Mouse (Mus musculus) activated CD4-positive, CD25-positive, alpha-beta regulatory T cell, adult 4 months (primary cell): Measurements from ENCODE around the gene Olfr622. TPM values are rescaled to one million over a fixed set of nuclear protein-coding genes. Genes with fewer than 3 reads are reported as not detected.

ENCODE experiments used
- ATAC-seq: one replicate; pipeline ENCODE4 v1.8.0; 2017
- polyA plus RNA-seq, 2 experiments: library from polyadenylated mRNA; unstranded; fragments of 100-300 nt; shearing (Covaris generic); gene quantifications; one replicate each; pipeline ENCODE4 v1.2.1; 2017

Olfr622 gene
- not detected for polyA plus RNA-seq

DNA sequence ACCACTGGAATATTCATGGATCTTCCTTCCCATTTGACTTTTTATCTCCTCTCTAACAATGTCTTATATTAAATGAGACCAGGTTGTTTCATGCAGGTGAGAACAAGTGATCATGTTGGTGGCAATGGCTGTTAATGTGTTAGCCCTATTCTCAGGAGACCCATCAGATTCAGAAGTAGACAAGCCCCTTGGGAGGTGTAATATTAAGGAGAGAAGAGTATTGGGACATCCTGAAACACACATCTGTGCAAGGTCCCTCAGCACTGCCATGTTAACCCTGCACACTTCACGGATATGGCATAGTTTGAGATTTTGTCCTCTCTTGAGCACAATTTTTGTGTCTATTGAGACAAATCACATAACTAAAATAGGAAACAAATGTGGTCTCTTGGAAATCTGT lies at the start of gene Olfr622:
Gene Olfr622, minus strand, starts transcription at position 101 of the 400 bp plus-strand sequence.
- ATAC-seq, result no peak

GRCm38 (mm10) chr7:103682420-103682819 lies 39.9 kb upstream of the Olfr622 start, which contains the start of gene Olfr625-ps1:
Olfr625-ps1 (plus strand) TSS chr7:103682720.
- no peak for ATAC-seq

- no peak for ATAC-seq
Measured at GRCm38 (mm10) chr7:103671091-103671490, 28.6 kb upstream of the Olfr622 start, which contains the start of gene Olfr624. Olfr624 (minus strand) TSS chr7:103671191.

DNA sequence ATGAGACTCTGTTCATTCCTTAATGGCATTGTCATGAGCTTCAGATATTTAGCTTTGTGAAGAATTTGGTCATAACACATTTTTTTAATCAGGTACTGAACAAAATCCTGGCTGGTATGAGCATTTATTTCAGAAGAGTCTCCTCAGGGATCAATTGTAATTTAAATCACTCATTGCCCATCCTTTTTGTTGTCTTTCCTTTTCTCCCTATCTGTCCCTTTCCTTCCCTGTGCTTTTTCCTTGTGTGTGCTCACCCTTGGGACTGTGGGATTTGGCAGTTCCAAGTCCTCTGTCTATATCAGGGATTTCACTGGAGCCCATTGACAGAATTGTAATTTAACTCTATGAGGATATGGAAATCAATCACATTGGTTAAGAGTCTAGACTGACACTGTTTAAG lies 21.1 kb upstream of the Olfr622 start, which contains the start of gene Olfr623:
Gene Olfr623, minus strand, starts transcription at position 101 of the 400 bp plus-strand sequence.
- no peak for ATAC-seq

DNA sequence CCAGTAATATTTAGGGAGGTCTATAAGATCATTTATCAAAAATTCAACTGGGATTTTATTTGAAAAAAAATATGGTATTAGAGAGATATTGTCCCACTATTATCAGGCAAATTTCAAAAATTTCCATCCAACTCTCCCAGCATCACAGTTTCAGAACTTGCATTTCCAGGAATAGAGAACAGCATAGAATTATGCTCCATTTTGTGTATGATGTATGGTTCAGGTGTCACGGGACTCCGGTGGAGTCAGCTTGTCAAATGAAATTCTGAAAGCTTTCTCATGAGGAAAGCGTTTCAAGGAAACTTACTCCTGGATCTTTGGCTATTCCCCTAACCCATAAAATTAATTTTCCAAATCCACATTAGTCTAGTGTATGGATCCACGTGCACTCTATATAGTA lies 1.6 kb upstream of the Olfr622 start:
- no peak for ATAC-seq

DNA sequence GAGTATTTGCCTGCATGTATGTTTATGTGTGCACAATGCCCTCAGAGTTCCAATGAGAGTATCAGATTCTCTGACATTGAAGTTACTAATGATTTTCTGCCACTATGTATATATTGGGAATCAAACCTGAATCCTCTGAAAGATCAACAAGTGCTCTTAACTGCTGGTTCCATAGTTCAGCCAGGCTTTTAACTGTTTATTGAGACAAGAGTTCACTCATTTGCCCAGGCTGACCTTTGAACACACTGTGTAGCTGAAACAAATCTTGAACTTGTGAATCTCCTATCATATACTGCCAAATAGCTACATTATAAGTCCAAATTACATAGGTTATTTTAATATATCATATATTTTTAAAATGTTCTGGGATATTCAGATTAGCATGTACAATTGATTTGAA lies 5.7 kb downstream of the Olfr622 start:
- ATAC-seq, result no peak

- no peak for ATAC-seq
Measured at GRCm38 (mm10) chr7:103612434-103612833, 30.1 kb downstream of the Olfr622 start, which contains the start of gene Olfr620. Olfr620 (minus strand) TSS chr7:103612534.

DNA sequence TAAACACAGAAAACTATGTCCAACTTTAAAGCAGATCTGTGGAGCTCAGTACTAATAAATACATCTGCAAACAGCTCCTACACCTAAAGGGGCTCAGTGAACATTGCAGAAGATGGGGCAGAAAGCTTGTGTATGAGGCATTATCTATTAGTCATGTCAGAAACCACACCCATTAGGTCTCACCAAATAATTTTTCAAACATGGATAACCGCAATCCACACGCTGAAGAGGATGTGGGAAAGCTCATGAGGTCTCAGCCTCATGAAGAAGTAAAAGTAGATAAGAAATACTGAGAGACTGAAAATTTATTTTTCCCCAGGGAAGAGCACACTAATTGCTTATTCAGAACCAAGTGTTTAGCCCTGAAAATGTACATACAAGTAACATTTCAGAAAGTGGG lies 35.1 kb downstream of the Olfr622 start:
- no peak for ATAC-seq

DNA sequence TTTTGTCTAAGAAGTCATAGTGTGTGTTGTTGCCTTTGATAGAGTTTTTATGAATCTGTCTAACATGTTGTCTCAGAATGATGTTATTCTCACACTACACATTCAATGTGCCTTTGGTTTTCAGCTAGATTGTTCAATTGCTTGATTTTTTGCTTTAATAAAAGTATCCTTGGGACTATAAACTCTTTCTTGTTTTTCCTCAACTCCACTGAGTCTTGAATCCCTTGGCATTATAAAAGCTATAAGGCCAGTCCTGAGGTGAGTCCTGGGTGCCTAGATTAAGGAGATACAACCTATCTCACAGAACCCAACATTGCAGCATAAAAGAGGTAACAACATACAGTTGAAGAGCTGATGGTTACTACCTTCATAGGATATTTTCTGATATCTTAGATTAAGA lies 42.2 kb downstream of the Olfr622 start, which contains the start of gene Olfr619:
Gene Olfr619, plus strand, starts transcription at position 301 of the 400 bp plus-strand sequence.
- ATAC-seq, result no peak

DNA sequence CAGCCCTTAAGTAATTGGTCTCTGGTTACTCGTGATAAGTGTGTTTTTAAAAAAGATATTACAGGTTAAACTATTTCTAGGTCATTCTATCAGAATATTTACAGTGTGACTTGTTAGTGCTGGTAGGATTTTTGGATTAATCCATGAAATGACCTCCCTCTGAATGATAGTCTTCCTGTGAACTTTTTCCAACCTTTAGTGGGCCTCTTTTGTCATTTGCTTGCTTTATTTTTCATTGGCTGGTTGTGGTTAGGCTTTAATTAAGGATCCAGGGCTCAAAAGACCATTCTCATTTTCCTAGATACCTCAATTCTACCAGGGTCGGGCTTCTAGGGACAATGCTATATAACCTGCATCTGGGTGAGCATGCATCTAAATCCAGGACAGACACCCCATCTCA lies 52.7 kb downstream of the Olfr622 start, which contains the start of gene Olfr618:
Gene Olfr618, plus strand, starts transcription at position 301 of the 400 bp plus-strand sequence.
- ATAC-seq, result no peak

Other genes starting within 250 kb of the Olfr622 start
- not detected for gene Usp17lc, start 227.6 kb downstream of the Olfr622 start, polyA plus RNA-seq
- gene Olfr605, start 197.3 kb downstream of the Olfr622 start, polyA plus RNA-seq, result not detected
- gene Olfr606, start 193.7 kb downstream of the Olfr622 start, polyA plus RNA-seq, result not detected
- under 1 TPM in 1 of 2 experiments, not detected in 1; 0.08 TPM for gene Olfr607, start 178.6 kb downstream of the Olfr622 start, polyA plus RNA-seq
- not detected for gene Olfr608, start 172.8 kb downstream of the Olfr622 start, polyA plus RNA-seq
- gene Olfr609, start 144.6 kb downstream of the Olfr622 start, polyA plus RNA-seq, result not detected
- gene Olfr610, start 130.6 kb downstream of the Olfr622 start, polyA plus RNA-seq, result not detected
- gene Olfr611, start 121.9 kb downstream of the Olfr622 start, polyA plus RNA-seq, result not detected
- not detected for gene Olfr612, start 100.0 kb downstream of the Olfr622 start, polyA plus RNA-seq
- not detected for gene Olfr613, start 94.6 kb downstream of the Olfr622 start, polyA plus RNA-seq
- not detected for gene Olfr615, start 86.6 kb downstream of the Olfr622 start, polyA plus RNA-seq
- gene Olfr616, start 73.6 kb downstream of the Olfr622 start, polyA plus RNA-seq, result not detected
- gene Olfr617, start 69.6 kb downstream of the Olfr622 start, polyA plus RNA-seq, result not detected
- gene Olfr618, start 52.6 kb downstream of the Olfr622 start, polyA plus RNA-seq, result not detected
- not detected for gene Olfr619, start 42.1 kb downstream of the Olfr622 start, polyA plus RNA-seq
- gene Olfr620, start 30.2 kb downstream of the Olfr622 start, polyA plus RNA-seq, result 1 to 10 TPM in 1 of 2 experiments, not detected in 1; 1.3 TPM
- not detected for gene Olfr623, start 21.0 kb upstream of the Olfr622 start, polyA plus RNA-seq
- gene Olfr624, start 28.5 kb upstream of the Olfr622 start, polyA plus RNA-seq, result not detected
- gene Olfr625-ps1, start 40.0 kb upstream of the Olfr622 start, polyA plus RNA-seq, result not detected
- not detected for gene Olfr243, start 72.0 kb upstream of the Olfr622 start, polyA plus RNA-seq
- not detected for gene Olfr628, start 87.7 kb upstream of the Olfr622 start, polyA plus RNA-seq
- gene Olfr629, start 102.2 kb upstream of the Olfr622 start, polyA plus RNA-seq, result not detected
- not detected for gene Olfr630, start 114.6 kb upstream of the Olfr622 start, polyA plus RNA-seq
- not detected for gene Olfr69, start 128.9 kb upstream of the Olfr622 start, polyA plus RNA-seq
- not detected for gene Olfr68, start 137.0 kb upstream of the Olfr622 start, polyA plus RNA-seq
- gene Olfr67, start 149.1 kb upstream of the Olfr622 start, polyA plus RNA-seq, result not detected
- gene Hbb-bt, start 171.3 kb upstream of the Olfr622 start, polyA plus RNA-seq, result 100 to 1,000 TPM in 1 of 2 experiments, 1 to 10 TPM in 1; 1.3 to 103 TPM
- 100 to 1,000 TPM in 1 of 2 experiments, 1 to 10 TPM in 1; 8.3 to 367 TPM for gene Hbb-bs, start 185.4 kb upstream of the Olfr622 start, polyA plus RNA-seq
- not detected for gene Hbb-bh2, start 197.8 kb upstream of the Olfr622 start, polyA plus RNA-seq
- not detected for gene Hbb-bh1, start 200.5 kb upstream of the Olfr622 start, polyA plus RNA-seq
- gene Hbb-y, start 210.5 kb upstream of the Olfr622 start, polyA plus RNA-seq, result not detected
- gene Olfr66, start 243.6 kb upstream of the Olfr622 start, polyA plus RNA-seq, result under 1 TPM in 1 of 2 experiments, not detected in 1; 0.19 TPM